Mouse (Mus musculus): ENCODE data around the gene Cyp3a16.
"Not testable (repeated sequence)": the region's sequence is repeated elsewhere in the genome, so short reads cannot be mapped to it uniquely, and the experiment has no call there.

Cyp3a16 gene

DNA sequence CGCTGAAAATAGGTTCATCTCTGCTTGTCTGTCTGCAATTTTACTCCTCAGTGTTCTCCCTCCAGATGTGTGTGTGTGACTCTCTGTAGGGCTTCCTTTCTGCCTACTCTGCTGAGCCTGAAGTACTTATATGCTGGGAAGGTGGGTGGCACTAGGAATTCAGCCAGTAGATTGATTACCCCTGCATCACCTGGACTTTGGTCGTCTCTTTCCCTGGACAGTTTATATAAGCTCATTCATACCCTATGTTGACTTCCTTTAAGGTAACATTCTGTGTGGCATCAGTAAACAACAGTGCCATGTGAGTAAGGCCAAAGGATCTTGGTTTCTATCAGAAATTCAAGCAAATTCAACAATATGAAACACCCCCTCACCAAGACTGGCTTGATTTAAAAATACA, at the start of gene Cyp3a16:
Gene Cyp3a16, minus strand, starts transcription at position 101 of the 400 bp plus-strand sequence.
- DNase-seq (ENCODE audit: low read depth in 2 of 2, low spot score in 2 of 2), result not testable (repeated sequence)

DNA sequence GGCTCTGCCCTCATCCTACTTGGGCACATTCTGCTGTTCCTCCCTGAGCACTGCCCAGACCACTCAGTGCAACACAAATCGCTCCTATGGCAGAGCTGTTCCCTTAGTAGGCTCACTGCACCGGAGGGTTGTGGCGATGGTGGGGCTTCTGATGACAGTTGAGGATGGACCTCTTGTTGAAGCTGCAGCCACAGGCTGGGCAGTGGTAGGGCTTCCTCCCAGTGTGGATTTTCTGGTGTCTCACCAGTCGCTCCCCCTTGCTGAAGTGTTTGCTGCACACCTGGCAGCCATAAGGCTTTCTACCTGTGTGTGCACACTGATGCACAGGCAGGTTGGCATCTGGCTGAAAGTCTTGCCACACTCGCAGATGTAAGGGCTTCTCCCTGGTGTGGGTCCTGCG, 20.8 kb upstream of the Cyp3a16 start:
- DNase-seq (ENCODE audit: low read depth in 2 of 2, low spot score in 2 of 2), result no peak

DNA sequence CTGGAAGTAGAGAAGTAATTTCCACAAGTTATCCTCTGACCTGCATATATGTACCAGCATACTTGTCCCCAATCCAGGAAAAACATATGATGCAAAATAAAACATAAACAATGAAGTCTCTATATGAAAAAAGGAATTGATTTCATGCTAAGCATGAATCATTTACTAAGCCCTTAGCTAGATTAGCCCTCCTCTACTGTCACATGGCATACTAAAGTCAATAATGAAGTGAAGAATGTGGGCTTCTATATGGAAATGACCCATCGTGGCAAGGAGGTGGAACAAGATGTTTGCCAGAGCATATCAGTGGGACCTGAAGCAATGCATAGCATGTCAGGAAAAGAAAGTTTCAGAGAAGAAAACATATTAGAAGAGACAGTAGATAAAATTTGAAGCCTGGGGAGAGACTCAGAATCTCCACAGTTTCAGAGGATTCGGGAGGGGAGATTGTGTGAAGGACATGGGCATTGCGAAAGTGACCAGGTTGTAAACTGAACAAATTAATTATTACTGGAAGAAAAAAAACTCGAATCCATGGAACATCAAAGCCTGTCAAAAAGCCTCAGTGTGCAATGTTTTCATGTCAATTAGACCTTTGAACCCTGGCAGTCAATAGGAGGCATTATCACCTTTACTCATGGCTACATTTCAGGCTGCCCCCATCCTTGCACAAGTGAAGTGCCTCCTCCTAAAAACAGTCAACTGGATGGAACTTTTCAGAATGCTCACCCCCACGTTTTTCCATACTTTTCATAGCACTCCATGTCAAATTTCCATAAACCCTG, 5.0 kb downstream of the Cyp3a16 start:
- no peak for DNase-seq (ENCODE audit: low read depth in 2 of 2, low spot score in 2 of 2)

DNA sequence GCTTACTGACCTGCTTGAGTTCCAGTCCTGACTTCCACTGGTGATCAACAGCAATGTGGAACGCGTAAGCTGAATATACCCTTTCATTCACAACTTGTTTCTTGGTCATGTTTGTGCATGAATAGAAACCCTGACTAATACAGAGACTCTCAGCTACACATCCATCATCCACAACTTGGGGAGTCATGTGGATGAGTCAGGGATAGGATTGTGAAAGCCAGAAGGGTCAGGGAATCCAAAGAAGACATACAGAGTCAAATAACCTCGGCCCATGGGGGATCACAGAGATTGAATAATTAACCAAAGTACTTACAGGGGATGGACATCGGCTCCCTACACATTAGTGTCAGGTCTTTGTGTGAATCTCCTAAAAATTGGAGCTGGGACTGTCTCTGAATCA, 7.2 kb downstream of the Cyp3a16 start:
- no peak for DNase-seq (ENCODE audit: low read depth in 2 of 2, low spot score in 2 of 2)

DNA sequence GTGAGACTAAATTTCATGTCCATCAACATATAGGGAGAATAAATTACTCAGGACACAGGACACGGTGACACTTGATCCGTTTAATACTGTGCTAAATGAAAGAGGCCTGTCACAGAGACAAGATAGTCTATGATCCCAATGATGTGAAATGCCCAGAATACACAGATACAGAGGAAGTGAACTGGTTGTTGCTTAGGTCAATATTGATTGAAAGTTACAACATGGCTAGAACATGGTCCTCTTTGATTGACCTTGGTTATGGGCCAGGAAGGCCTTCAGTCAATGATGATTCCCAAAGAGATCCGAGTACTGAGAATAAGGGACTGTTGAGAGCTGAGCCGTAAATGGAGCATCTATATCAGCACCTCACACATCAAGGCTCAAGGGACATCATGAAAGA, 15.1 kb downstream of the Cyp3a16 start:
- no peak for DNase-seq (ENCODE audit: low read depth in 2 of 2, low spot score in 2 of 2)

DNA sequence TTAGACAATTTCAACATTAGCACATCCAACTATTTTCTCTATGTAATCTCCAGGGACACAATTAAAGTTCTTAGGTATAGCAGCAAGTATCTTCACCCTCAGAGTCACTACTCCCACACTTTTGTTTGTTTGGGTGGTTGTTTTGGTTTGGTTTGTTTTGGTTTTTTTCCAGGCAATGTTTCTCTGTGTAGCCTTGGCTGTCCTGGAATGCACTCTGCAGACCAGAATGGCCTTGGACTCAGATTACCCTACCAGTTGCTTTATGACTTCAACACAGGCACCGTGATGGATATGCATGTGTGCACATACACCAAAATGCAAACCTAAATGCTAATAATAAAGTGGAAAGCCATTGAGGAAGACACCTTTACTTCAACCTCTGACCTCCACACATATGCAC, 35.8 kb downstream of the Cyp3a16 start:
- DNase-seq (ENCODE audit: low read depth in 2 of 2, low spot score in 2 of 2), result no peak

DNA sequence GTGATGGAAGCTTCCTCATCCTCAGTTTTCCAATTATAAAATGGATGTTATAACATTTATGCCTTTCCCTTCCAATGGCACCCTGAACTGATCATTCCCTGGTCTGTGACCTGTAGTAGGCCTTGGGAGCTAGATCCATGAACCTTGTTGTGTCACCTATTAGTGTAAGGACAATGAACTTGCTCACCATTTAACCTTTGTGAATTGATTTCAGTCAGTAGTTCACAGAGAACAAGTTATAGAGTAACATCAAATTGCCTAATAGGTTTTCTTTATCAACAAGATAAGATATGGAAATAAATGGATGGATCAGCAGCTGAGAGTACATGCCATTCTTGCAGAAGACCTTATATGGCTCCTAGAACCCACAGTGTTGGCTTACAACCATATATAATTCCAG, 38.5 kb downstream of the Cyp3a16 start:
- DNase-seq (ENCODE audit: low read depth in 2 of 2, low spot score in 2 of 2), result no peak

DNA sequence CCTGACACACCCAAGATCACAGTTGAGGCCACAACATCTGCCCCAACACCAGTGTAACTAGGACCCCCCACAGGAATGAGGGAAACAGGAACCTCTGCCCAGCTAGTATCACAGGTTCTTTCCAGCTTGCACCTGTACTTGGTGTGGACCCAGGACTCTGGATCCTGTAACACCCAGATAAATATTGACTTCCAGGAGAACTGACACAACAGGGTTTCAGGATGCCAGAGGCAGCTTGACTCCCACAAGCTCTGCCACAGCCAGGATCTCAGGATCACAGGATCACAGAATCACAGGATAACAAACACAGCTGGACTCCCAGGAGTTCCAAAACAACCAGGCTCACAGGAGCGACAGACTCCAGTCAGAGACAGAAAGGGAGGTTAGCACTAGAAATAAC, 47.2 kb downstream of the Cyp3a16 start:
- DNase-seq (ENCODE audit: low read depth in 2 of 2, low spot score in 2 of 2), result no peak

DNA sequence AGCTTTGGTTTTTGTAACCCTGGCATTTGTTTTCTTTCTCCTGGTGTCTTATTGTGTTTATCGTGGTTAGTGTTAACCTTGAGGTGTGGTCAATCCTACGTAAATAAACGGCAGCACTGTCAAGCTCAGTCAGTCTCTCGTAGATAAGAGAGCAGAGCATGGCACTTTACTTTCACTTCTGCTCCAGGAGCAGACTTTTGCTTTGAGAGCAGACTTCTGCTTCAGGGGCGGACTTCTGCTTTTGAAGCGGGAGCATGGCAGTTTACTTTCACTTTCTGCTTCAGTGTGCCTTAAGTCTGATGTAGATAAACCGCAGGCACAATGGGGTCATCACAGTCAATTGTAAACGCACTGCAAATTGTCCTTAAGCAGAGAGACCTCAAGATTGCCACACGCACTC, 54.1 kb downstream of the Cyp3a16 start:
- not testable (repeated sequence) for DNase-seq (ENCODE audit: low read depth in 2 of 2, low spot score in 2 of 2)
